Mouse (Mus musculus) ZHBTc4 (cell line): ENCODE data around the gene Ctps.

ENCODE experiments used
- DNase-seq: peaks from one replicate; pipeline ENCODE4 v3.0.0-alpha.2; 2011; ENCODE audit warnings: low read depth, low spot score

The Ctps gene

GRCm38 (mm10) chr4:120570438-120571069 is 478 bp upstream of the Ctps start:
- no peak for DNase-seq

- no peak for DNase-seq
These were observed 1.1 kb downstream of the Ctps start for GRCm38 (mm10) chr4:120569025-120569424.

GRCm38 (mm10) chr4:120568005-120568404 is 2.1 kb downstream of the Ctps start:
- no peak for DNase-seq

- no peak for DNase-seq
These were observed 4.3 kb downstream of the Ctps start for GRCm38 (mm10) chr4:120565726-120566125.

GRCm38 (mm10) chr4:120556592-120556991 is 13.5 kb downstream of the Ctps start:
- no peak for DNase-seq

GRCm38 (mm10) chr4:120544896-120545295 is 25.2 kb downstream of the Ctps start:
- DNase-seq: no peak

GRCm38 (mm10) chr4:120538664-120539063 is 31.4 kb downstream of the Ctps start:
- DNase-seq: peak; percentile 45

- DNase-seq: peak; percentile 29
These were observed 38.1 kb downstream of the Ctps start, which contains the start of gene Slfnl1 for GRCm38 (mm10) chr4:120531986-120532385. Gene Slfnl1 (plus strand): TSS chr4:120532231.

GRCm38 (mm10) chr4:120528171-120528570 is 41.9 kb downstream of the Ctps start:
- peak; percentile 19 for DNase-seq

- no peak for DNase-seq
These were observed 47.0 kb downstream of the Ctps start for GRCm38 (mm10) chr4:120523092-120523491.

- no peak for DNase-seq
These were observed 47.7 kb downstream of the Ctps start for GRCm38 (mm10) chr4:120522351-120522750.

GRCm38 (mm10) chr4:120521761-120522160 is 48.3 kb downstream of the Ctps start:
- DNase-seq: no peak

- DNase-seq: no peak
These were observed 52.7 kb downstream of the Ctps start for GRCm38 (mm10) chr4:120517335-120517734.

GRCm38 (mm10) chr4:120516907-120517306 is 53.2 kb downstream of the Ctps start:
- DNase-seq: no peak

- DNase-seq: no peak
These were observed 53.6 kb downstream of the Ctps start for GRCm38 (mm10) chr4:120516491-120516890.

- no peak for DNase-seq
These were observed 55.7 kb downstream of the Ctps start for GRCm38 (mm10) chr4:120514366-120514765.

GRCm38 (mm10) chr4:120511203-120511602 is 58.9 kb downstream of the Ctps start:
- no peak for DNase-seq

- no peak for DNase-seq
These were observed 63.1 kb downstream of the Ctps start for GRCm38 (mm10) chr4:120506955-120507354.
